Mouse (Mus musculus): Measurements from ENCODE around the gene Bmp2k. TPM values are rescaled to one million over a fixed set of nuclear protein-coding genes. Genes with fewer than 3 reads are reported as not detected.

Gene Bmp2k
- total and polyA plus RNA-seq, 3 experiments: 7.9 to 9.1 (median 8.9) TPM

DNA sequence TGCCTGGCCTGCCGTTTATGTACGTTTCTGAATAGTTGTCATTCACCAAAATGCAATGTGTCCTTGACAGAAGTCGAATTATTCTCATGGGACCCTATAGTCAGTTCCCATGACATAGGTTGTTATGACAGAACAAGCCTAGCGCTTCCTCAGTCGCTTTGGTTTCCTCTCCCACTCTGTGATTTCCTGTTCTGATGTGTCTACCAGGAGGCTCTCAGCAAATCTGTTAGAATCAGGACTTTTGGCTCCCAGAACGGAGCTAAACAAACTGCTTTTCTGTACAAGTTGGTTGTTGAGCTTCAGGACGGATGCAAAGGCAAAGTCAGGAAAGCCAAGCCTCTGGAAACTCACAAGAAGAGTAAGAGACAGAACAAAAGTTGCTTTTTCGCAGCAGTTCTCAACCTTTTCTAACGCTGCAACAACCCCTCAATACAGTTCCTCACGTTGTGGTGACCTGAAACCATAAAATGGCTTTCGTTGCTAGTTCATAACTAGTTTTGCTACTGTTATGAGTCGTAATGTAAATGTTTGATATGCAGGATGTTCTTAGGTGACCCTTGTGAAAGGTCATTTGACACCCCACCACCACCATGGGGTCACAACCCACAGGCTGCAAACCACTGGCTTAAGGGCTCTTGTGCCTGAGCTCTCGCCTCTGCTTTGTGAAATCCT is 48.5 kb upstream of the Bmp2k start:
- no peaks in the 10 kb centered on the region for H3K9me3 ChIP-seq (replicated peaks; ENCODE audit: low read length)
- H3K4me1 ChIP-seq (ENCODE audit: control insufficient read depth in 1 of 2, insufficient read depth in 2 of 2): peaks cover 10 to 11% of the 10 kb centered on the region in 2 experiments
- no peaks in the 10 kb centered on the region for H3K27me3 ChIP-seq (replicated peaks)
- 0 out of 2 replicates have a peak overlapping the region, but pooled peaks have one; percentile 44 for H3K4me2 ChIP-seq (ENCODE audit: insufficient read depth, low read depth, poor library complexity, severe bottlenecking)
- TF ChIP-seq CHD2 (IDR thresholded peaks at IDR 0.05; ENCODE audit: low read length): no peak
- peak; percentile 66; the same call in 1 of the 2 replicates for TF ChIP-seq JUND (conservative IDR thresholded peaks at IDR 0.05; ENCODE audit: low read depth, low read length)
- TF ChIP-seq KAT2A (IDR thresholded peaks at IDR 0.05; ENCODE audit: insufficient replicate concordance, low read length): no peak
- TF ChIP-seq MYC (IDR thresholded peaks at IDR 0.05; ENCODE audit: low read depth, low read length): no peak
- TF ChIP-seq HCFC1 (IDR thresholded peaks at IDR 0.05; ENCODE audit: low read depth, low read length): no peak
- peak; percentile 64; the same call in 1 of the 2 replicates for TF ChIP-seq IRF4 (IDR thresholded peaks at IDR 0.05; ENCODE audit: low read depth, low read length)
- peak; percentile 45; the same call in 1 of the 2 replicates for TF ChIP-seq BHLHE40 (IDR thresholded peaks at IDR 0.05; ENCODE audit: low read depth, low read length)
- no peak for TF ChIP-seq ZNF384 (IDR thresholded peaks at IDR 0.05; ENCODE audit: low read depth, low read length)
- TF ChIP-seq TBP (conservative IDR thresholded peaks at IDR 0.05; ENCODE audit: low read depth, low read length): no peak
- no peak for TF ChIP-seq MXI1 (IDR thresholded peaks at IDR 0.05; ENCODE audit: low read depth, low read length)
- TF ChIP-seq RCOR1 (conservative IDR thresholded peaks at IDR 0.05; ENCODE audit: low read depth, low read length): no peak
- no peak for TF ChIP-seq NRF1 (IDR thresholded peaks at IDR 0.05; ENCODE audit: low read depth, low read length)
- peak; percentile 61; the same call in 1 of the 2 replicates for TF ChIP-seq EP300 (IDR thresholded peaks at IDR 0.05; ENCODE audit: low read length)
- TF ChIP-seq TCF12 (IDR thresholded peaks at IDR 0.05; ENCODE audit: low read depth, low read length): no peak
- TF ChIP-seq USF2 (conservative IDR thresholded peaks at IDR 0.05; ENCODE audit: low read depth, low read length): no peak
- TF ChIP-seq CHD1 (IDR thresholded peaks at IDR 0.05; ENCODE audit: low read depth, low read length): no peak
- no peak for TF ChIP-seq MAZ (IDR thresholded peaks at IDR 0.05; ENCODE audit: low read depth, low read length)
- no peak for TF ChIP-seq ZKSCAN1 (IDR thresholded peaks at IDR 0.05; ENCODE audit: borderline replicate concordance, low read depth, low read length)
- no peak for TF ChIP-seq ELF1 (IDR thresholded peaks at IDR 0.05; ENCODE audit: low read depth, low read length)
- no peak for TF ChIP-seq ZC3H11A (IDR thresholded peaks at IDR 0.05; ENCODE audit: low read depth, low read length)
- TF ChIP-seq ZMIZ1 (IDR thresholded peaks at IDR 0.05; ENCODE audit: low read depth, low read length): no peak
- TF ChIP-seq RAD21 (IDR thresholded peaks at IDR 0.05; ENCODE audit: low read depth, low read length): no peak
- TF ChIP-seq NELFE (IDR thresholded peaks at IDR 0.05; ENCODE audit: low read depth, low read length): no peak
- no peak for TF ChIP-seq CTCF (conservative IDR thresholded peaks at IDR 0.05 in 1 of 2, IDR thresholded peaks at IDR 0.05 in 1 of 2; ENCODE audit: low read depth in 2 of 2, low read length in 2 of 2)
- TF ChIP-seq POLR2AphosphoS2 (IDR thresholded peaks at IDR 0.05; ENCODE audit: low read depth, low read length): no peak
- no peak for TF ChIP-seq JUN (IDR thresholded peaks at IDR 0.05; ENCODE audit: insufficient read depth, low read depth, low read length)
- no peak for TF ChIP-seq E2F4 (IDR thresholded peaks at IDR 0.05; ENCODE audit: insufficient replicate concordance, low read depth, low read length)
- TF ChIP-seq MEF2A (IDR thresholded peaks at IDR 0.05; ENCODE audit: borderline replicate concordance, low read depth, low read length): no peak
- TF ChIP-seq MAX (IDR thresholded peaks at IDR 0.05; ENCODE audit: low read length): no peak
- TF ChIP-seq UBTF (IDR thresholded peaks at IDR 0.05; ENCODE audit: low read depth, low read length): no peak
- no peak for TF ChIP-seq GABPA (IDR thresholded peaks at IDR 0.05; ENCODE audit: insufficient replicate concordance, low read depth, low read length)
- TF ChIP-seq SIN3A (IDR thresholded peaks at IDR 0.05; ENCODE audit: low read length): 0 out of 2 replicates have a peak, but pooled peaks have one; percentile 55
- no peak for TF ChIP-seq ETS1 (conservative IDR thresholded peaks at IDR 0.05; ENCODE audit: low read depth, low read length)
- no peaks in the 10 kb centered on the region for H3K79me2 ChIP-seq (replicated peaks; ENCODE audit: control insufficient read depth, extremely low read depth, insufficient read depth, poor library complexity, severe bottlenecking)
- H3K36me3 ChIP-seq (replicated peaks in 1 of 2; ENCODE audit: control insufficient read depth in 1 of 2, insufficient read depth in 1 of 2, low read length in 1 of 2): no peaks in the 10 kb centered on the region
- dilution Hi-C loops (cut with MboI; ENCODE audit: extremely low pct_ligation_motif_present, extremely low pct_unique_long_range_greater_than_20kb, low sequenced_read_pairs): no loop called here
- no peak overlapping the region for H3K4me3 ChIP-seq (replicated peaks in 1 of 3; ENCODE audit: low read depth in 2 of 3, low read length in 2 of 3, poor library complexity in 1 of 3)
- in situ Hi-C loops (cut with MboI; ENCODE audit: low pct_ligation_motif_present, low pct_unique_long_range_greater_than_20kb, low sequenced_read_pairs): no loop called here
- H3K9ac ChIP-seq (ENCODE audit: insufficient read depth, low read depth): no peak overlapping the region
- H3K27ac ChIP-seq (ENCODE audit: insufficient read depth, low read depth): no peak overlapping the region
- peak; percentile 27 for DNase-seq (ENCODE audit: extremely low read depth)

Data from CH12.LX (cell line).